Mouse (Mus musculus) intestine, embryonic 14.5 days (tissue): ENCODE results near the gene Lrr1. TPM values are rescaled to one million over a fixed set of nuclear protein-coding genes. Genes with fewer than 3 reads are reported as not detected.

Source experiments
- ATAC-seq: fragments of 200-750 bp; cut with Nextera tagmentation; replicated peaks from 2 replicates; pipeline ENCODE4 v1.8.0; 2017; ENCODE audit warnings: low read depth, moderate number of reproducible peaks, moderate TSS enrichment, moderate library complexity; ENCODE audit not compliant: low FRiP score, low TSS enrichment
- DNase-seq: peaks from one replicate; pipeline ENCODE4 v3.0.0-alpha.2; 2018; ENCODE audit warnings: low spot score
- H3K27ac ChIP-seq: fragments of 300-500 bp; sonication (generic); 2 replicates; pipeline ENCODE4 v1.5.1; 2014; ENCODE audit warnings: low read depth, mild to moderate bottlenecking, control low read depth
- H3K27me3 ChIP-seq: fragments of 300-500 bp; sonication (generic); replicated peaks from 2 replicates; pipeline ENCODE4 v1.6.1; 2014; ENCODE audit warnings: low read length, control low read depth; ENCODE audit not compliant: control insufficient read depth, insufficient read depth
- H3K36me3 ChIP-seq: fragments of 300-500 bp; sonication (generic); 2 replicates; pipeline ENCODE4 v1.6.1; 2014; ENCODE audit warnings: low read length, control low read depth; ENCODE audit not compliant: control insufficient read depth, insufficient read depth
- H3K4me1 ChIP-seq: fragments of 300-500 bp; sonication (generic); replicated peaks from 2 replicates; pipeline ENCODE4 v1.6.1; 2014; ENCODE audit warnings: low read length, control low read depth, mixed read lengths; ENCODE audit not compliant: control insufficient read depth, insufficient read depth
- H3K4me2 ChIP-seq: fragments of 300-500 bp; sonication (generic); 2 replicates; pipeline ENCODE4 v1.6.1; 2014; ENCODE audit warnings: low read length
- H3K4me3 ChIP-seq: fragments of 300-500 bp; sonication (generic); 2 replicates; pipeline ENCODE4 v1.5.1; 2014; ENCODE audit warnings: low read depth, low read length, control low read depth, mixed read lengths
- H3K9ac ChIP-seq: fragments of 300-500 bp; sonication (generic); 2 replicates; pipeline ENCODE4 v1.6.1; 2014; ENCODE audit warnings: mild to moderate bottlenecking, low read length
- H3K9me3 ChIP-seq: fragments of 300-500 bp; sonication (generic); 2 replicates; pipeline ENCODE4 v1.6.1; 2016; ENCODE audit warnings: low read length, control low read depth; ENCODE audit not compliant: control insufficient read depth
- WGBS: fragments of 180-500 bp; shearing (Covaris S2); extraction: QIAGEN DNeasy Blood & Tissue Kit; methylation state at CpG from one replicate; pipeline ENCODE4 v1.1.7; 2014; 5-methylcytosine and 5-hydroxymethylcytosine counted together
- polyA plus RNA-seq: library from polyadenylated mRNA; unstranded; fragments of >200 nt; fragmentation: Nextera tagmentation; extraction: Ambion mirVana; gene quantifications from 2 replicates; pipeline ENCODE4 v1.2.1, GENCODE M21; 2014

The Lrr1 gene
- 19.7 and 23.4 TPM in 2 replicates for polyA plus RNA-seq

DNA sequence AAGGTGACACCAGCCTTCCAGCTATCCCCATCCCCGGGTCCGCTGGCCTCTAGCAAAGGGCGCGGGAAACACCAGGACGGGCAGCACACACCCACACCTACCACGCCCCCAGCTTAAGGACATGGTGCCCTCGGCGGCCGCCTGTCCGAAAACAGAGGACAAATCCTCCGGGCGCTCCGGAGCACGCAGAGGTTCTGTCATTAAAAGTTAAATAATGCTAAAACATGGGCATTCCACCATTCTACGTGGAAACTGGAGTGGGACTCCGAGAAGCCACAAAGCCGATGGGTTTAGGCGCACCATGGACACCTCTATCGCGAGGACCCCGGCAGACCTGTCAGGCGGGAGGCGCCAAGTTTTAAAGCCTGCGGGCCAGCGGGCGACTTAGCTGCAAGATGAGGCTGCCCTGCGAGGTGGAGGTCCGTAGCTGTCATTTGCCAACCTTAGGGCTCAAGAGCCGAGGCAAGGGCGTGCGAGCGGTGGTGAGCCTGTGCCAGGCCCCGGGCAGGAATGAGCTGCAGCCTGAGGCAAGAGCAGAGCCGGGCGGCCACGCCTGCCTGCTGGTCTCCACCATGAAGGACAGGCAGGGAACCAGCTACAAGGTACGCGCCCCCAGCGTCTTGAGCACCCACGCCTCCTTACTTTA, at the start of gene Lrr1:
TSS of gene Lrr1 (plus strand) at position 354 of the 646 bp plus-strand sequence.
- Histone ChIP-seq H3K4me1 (peaks cover 12% of the 10 kb centered on the region), H3K27me3 (no peaks in the 10 kb centered on the region), H3K4me3 (peak within 1 kb of the TSS; percentile 74), H3K4me2 (peak within 1 kb of the TSS; percentile 88), H3K27ac (peak within 1 kb of the TSS; percentile 65; the same call in 1 of the 2 replicates), H3K9me3 (no peaks in the 10 kb centered on the region), H3K9ac (peak within 1 kb of the TSS; percentile 66), H3K36me3 (peaks cover 7% of the 10 kb centered on the region; the same call in 1 of the 2 replicates)
- ATAC-seq: peak; percentile 91
- under 1% methylated on average over 40 of the region's 40 CpGs for WGBS
- peak; percentile 98 for DNase-seq

DNA sequence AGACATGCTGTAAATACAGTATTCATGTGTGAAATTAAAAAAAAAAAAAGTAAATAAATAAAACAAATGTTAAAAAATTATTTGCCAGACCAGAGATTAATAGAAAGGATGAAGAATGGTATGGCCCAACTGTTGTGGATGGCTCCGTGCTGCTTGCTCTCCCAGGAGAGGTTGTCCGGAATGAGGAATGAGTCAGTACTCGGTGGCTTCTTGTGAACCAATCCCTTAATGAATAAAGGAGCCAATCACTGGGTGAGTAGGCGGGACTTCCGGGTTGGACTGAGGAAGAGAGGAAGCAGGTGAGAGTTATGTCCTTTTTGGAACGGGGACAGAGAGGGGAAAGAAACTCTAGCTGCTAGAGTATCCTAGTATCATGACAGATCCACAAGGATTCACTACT, 48.7 kb upstream of the Lrr1 start:
- H3K4me3 ChIP-seq: no peak overlapping the region
- no peaks in the 10 kb centered on the region for H3K4me1 ChIP-seq
- DNase-seq (no peak), ATAC-seq (no peak)
- 88% methylated on average over 6 of the region's 6 CpGs for WGBS
- no peaks in the 10 kb centered on the region for H3K27me3 ChIP-seq
- no peaks in the 10 kb centered on the region for H3K36me3 ChIP-seq
- no peak overlapping the region for H3K9ac ChIP-seq
- H3K4me2 ChIP-seq: no peak overlapping the region
- H3K9me3 ChIP-seq: no peaks in the 10 kb centered on the region
- H3K27ac ChIP-seq: no peak overlapping the region

DNA sequence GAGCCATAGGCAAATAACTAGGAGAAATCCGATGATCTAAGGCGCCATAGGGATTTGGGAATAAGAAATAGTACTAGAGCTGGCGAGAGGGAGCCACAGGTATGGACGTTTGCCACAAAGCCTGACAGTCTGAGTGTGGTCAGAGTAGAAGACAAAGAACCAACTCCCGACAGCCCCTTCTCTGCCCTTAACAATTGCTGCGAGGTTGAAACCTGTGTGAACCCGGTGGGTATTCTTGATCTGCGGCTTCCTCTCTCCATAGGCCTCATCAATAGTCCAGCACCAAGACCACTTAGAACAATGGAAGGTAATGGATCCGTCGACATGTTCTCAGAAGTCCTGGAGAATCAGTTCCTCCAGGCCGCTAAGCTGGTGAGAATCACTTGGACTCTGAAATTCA, 45.8 kb upstream of the Lrr1 start:
- DNase-seq: no peak
- H3K4me3 ChIP-seq: no peak overlapping the region
- no peaks in the 10 kb centered on the region for H3K4me1 ChIP-seq
- no peaks in the 10 kb centered on the region for H3K36me3 ChIP-seq
- no peaks in the 10 kb centered on the region for H3K9me3 ChIP-seq
- 90% methylated on average over 11 of the region's 11 CpGs for WGBS
- no peak overlapping the region for H3K27ac ChIP-seq
- H3K9ac ChIP-seq: no peak overlapping the region
- no peak for ATAC-seq
- no peaks in the 10 kb centered on the region for H3K27me3 ChIP-seq
- H3K4me2 ChIP-seq: no peak overlapping the region

DNA sequence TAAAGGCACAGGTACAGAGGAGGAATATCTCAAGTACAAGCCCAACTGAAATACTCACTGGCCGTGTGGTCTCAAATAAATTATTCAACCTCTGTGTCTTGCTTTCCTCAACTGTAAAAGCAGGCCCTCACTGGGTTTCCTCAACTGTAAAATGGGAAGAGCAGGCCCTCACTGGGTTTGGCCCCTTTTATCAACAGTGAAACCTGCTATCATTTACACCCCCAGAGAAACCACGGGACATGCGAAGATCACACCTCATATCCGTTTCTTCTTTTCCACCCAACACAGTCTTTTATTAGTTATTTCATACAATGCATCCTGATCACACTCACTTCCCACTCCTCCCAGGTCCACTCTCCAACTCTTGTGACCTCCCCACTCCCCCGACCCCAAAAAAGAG, 43.5 kb upstream of the Lrr1 start:
- DNase-seq: no peak
- no peak overlapping the region for H3K9ac ChIP-seq
- H3K4me3 ChIP-seq: no peak overlapping the region
- H3K9me3 ChIP-seq: no peaks in the 10 kb centered on the region
- no peaks in the 10 kb centered on the region for H3K27me3 ChIP-seq
- H3K4me1 ChIP-seq: no peaks in the 10 kb centered on the region
- no peaks in the 10 kb centered on the region for H3K36me3 ChIP-seq
- ATAC-seq: no peak
- H3K4me2 ChIP-seq: no peak overlapping the region
- no peak overlapping the region for H3K27ac ChIP-seq
- 90% methylated on average over 5 of the region's 5 CpGs for WGBS

DNA sequence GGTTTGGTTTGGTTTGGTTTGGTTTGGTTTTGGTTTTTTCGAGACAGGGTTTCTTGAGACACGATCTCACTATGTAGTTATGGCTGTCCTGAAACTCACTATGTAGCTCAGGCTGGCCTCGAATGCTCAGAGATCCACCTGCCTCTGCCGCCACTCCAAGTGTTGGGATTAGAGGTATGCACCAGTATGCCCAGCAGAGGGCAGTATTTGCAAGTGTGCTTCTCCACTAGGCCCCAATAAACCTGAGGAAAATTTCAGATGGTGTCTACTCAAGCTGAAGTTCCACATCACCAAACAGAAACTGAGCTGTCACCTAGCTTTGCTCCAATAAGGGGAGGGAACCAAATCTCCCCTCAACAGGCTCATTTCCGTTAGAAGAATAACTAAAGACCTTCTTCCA, 41.4 kb upstream of the Lrr1 start:
- H3K9ac ChIP-seq: no peak overlapping the region
- no peaks in the 10 kb centered on the region for H3K4me1 ChIP-seq
- ATAC-seq: no peak
- WGBS: 91% methylated on average over 5 of the region's 5 CpGs
- H3K4me2 ChIP-seq: no peak overlapping the region
- no peak overlapping the region for H3K27ac ChIP-seq
- no peaks in the 10 kb centered on the region for H3K36me3 ChIP-seq
- H3K27me3 ChIP-seq: no peaks in the 10 kb centered on the region
- H3K4me3 ChIP-seq: no peak overlapping the region
- DNase-seq: no peak
- no peaks in the 10 kb centered on the region for H3K9me3 ChIP-seq

DNA sequence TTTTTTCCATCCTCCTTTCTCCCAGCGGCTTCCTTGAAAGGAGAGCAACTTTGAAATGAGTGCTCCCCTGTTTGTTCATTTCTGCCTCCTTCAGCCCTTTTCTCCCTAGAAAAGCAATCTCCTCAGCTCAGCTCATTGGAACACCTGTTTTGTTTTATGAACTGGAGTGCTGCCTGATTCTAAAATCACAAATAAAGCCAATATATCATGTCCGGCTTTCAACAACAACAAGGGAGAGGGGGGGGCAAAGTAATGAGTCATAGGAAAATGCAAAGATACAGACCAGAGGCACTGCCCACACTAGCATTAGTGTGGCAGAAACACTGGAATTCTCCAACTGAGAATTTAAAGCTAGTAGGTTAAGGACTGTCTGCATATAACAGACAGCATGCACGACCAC, 41.0 kb upstream of the Lrr1 start:
- Histone ChIP-seq H3K27me3 (no peaks in the 10 kb centered on the region), H3K9me3 (no peaks in the 10 kb centered on the region), H3K27ac (no peak overlapping the region), H3K4me3 (no peak overlapping the region), H3K4me2 (no peak overlapping the region), H3K4me1 (no peaks in the 10 kb centered on the region), H3K9ac (no peak overlapping the region), H3K36me3 (no peaks in the 10 kb centered on the region)
- ATAC-seq (no peak), DNase-seq (no peak)
- WGBS: 86% methylated on average over 3 of the region's 3 CpGs

DNA sequence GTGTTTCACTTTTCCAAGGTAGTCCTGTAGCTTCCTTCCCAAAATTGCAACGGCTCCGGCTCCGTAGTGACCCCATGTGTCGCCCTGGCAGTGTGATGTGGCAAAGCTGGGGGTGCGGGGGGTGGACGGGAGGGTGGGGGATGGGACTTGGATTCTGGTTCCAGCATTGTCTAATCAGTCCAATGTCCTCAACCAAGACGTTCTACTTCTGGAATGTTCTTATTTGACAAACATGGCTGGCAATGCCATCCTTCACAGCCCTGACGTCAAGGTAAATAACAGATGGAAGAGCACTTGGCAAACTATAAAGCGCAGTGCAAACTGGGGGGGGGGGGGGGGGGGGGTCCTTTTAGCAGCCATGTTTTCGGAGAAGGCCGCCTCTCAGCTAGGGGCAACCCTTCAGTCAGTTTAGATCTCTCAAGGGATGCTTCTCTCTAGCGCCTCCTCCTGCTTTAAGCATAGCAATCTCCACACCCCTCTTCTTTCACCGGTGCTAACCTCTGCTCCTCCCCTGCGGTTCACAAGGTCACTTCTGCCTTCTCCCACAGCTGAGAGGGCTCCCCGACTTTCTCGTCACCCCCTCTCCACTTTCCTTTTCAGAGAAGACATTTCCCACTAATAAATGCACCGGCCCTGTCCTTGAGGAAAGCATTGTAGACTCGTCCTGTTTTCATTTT, 38.8 kb upstream of the Lrr1 start:
- Histone ChIP-seq H3K4me3 (no peak overlapping the region), H3K27me3 (no peaks in the 10 kb centered on the region), H3K9ac (no peak overlapping the region), H3K36me3 (no peaks in the 10 kb centered on the region), H3K4me2 (peak overlapping the region; percentile 32), H3K4me1 (no peaks in the 10 kb centered on the region), H3K27ac (no peak overlapping the region), H3K9me3 (no peaks in the 10 kb centered on the region)
- 40% methylated on average over 18 of the region's 18 CpGs for WGBS
- no peak for ATAC-seq
- no peak for DNase-seq

DNA sequence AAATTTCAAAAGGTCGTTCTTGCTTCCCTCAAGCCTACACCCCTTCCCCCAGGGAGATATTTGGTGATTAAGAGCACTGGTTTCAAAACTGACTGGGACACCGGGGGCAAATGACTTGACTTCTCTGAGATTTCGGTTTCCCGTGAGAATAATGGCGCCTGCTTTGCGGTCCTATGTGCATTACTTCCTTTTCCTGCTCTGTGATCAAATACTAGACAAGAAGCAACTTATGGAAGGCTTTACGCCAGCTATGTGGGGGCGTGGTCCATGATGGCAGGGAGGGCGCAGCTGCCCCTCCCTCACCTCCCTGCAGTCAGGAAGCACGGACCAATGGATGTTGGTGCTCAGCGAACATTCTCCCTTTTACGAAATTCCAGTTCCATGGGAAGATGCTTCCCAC, 38.1 kb upstream of the Lrr1 start:
- Histone ChIP-seq H3K27ac (no peak overlapping the region), H3K4me1 (no peaks in the 10 kb centered on the region), H3K4me2 (peak overlapping the region; percentile 32), H3K36me3 (no peaks in the 10 kb centered on the region), H3K9me3 (no peaks in the 10 kb centered on the region), H3K9ac (no peak overlapping the region), H3K4me3 (no peak overlapping the region), H3K27me3 (no peaks in the 10 kb centered on the region)
- ATAC-seq (no peak), DNase-seq (no peak)
- 77% methylated on average over 12 of the region's 12 CpGs for WGBS

DNA sequence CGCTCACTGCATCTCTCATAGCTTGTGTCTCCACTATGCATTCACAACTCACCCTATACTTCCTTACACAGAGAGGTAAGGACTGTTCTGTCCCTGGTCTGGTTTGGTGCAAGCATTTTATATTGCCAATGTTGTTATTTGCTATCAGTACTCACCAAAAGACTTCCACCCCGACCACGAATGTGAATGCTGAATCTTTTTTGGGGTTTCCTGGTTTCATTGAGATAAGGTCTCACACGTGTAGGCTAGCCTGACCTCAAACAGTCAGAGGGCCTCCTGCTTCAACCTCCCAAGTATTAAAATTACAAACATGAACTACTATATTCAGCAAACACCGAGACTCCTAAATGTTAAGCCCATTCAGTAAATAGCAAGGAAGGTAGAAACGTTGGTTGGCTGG, 37.3 kb upstream of the Lrr1 start:
- no peaks in the 10 kb centered on the region for H3K9me3 ChIP-seq
- DNase-seq: no peak
- no peak overlapping the region for H3K4me3 ChIP-seq
- no peaks in the 10 kb centered on the region for H3K4me1 ChIP-seq
- ATAC-seq: no peak
- no peak overlapping the region for H3K4me2 ChIP-seq
- H3K27me3 ChIP-seq: no peaks in the 10 kb centered on the region
- WGBS: 86% methylated on average over 6 of the region's 6 CpGs
- no peaks in the 10 kb centered on the region for H3K36me3 ChIP-seq
- H3K27ac ChIP-seq: no peak overlapping the region
- H3K9ac ChIP-seq: no peak overlapping the region
